Mouse (Mus musculus) forebrain, embryonic 16.5 days (tissue): ENCODE measurements at regions not wholly inside any gene's neighbourhood (a gene's known extent, or its start where the extent isn't known, plus 50 kb on each side); places are given as distances from the start of the nearest gene placed in this dataset.

Experiments
- ATAC-seq: fragments of 200-750 bp; cut with Nextera tagmentation; 2 replicates; pipeline ENCODE4 v1.8.0; 2017; ENCODE audit warnings: mild to moderate bottlenecking, moderate library complexity
- H3K27ac ChIP-seq: fragments of 300-500 bp; sonication (generic); 2 replicates; pipeline ENCODE4 v1.5.1; 2014; ENCODE audit warnings: low read length, control low read depth
- H3K27me3 ChIP-seq: fragments of 300-500 bp; sonication (generic); replicated peaks from 2 replicates; pipeline ENCODE4 v1.6.1; 2014; ENCODE audit warnings: low read length; ENCODE audit not compliant: control insufficient read depth, insufficient read depth
- H3K36me3 ChIP-seq: fragments of 300-500 bp; sonication (generic); 2 replicates; pipeline ENCODE4 v1.6.1; 2014; ENCODE audit not compliant: control insufficient read depth, insufficient read depth
- H3K4me1 ChIP-seq: fragments of 300-500 bp; sonication (generic); replicated peaks from 2 replicates; pipeline ENCODE4 v1.6.1; 2014; ENCODE audit warnings: low read length; ENCODE audit not compliant: control insufficient read depth, insufficient read depth
- H3K4me2 ChIP-seq: fragments of 300-500 bp; sonication (generic); 2 replicates; pipeline ENCODE4 v1.6.1; 2014; ENCODE audit warnings: mild to moderate bottlenecking, low read length, control low read depth
- H3K4me3 ChIP-seq: fragments of 300-500 bp; sonication (generic); replicated peaks from 2 replicates; pipeline ENCODE4 v1.5.1; 2014; ENCODE audit warnings: mild to moderate bottlenecking, low read length, control low read depth
- H3K9ac ChIP-seq: fragments of 300-500 bp; sonication (generic); replicated peaks from 2 replicates; pipeline ENCODE4 v1.6.1; 2014; ENCODE audit warnings: low read depth, low read length, control low read depth
- H3K9me3 ChIP-seq: fragments of 300-500 bp; sonication (generic); 2 replicates; pipeline ENCODE4 v1.6.1; 2016; ENCODE audit warnings: low read length; ENCODE audit not compliant: control insufficient read depth
- WGBS: fragments of 180-500 bp; shearing (Covaris S2); extraction: QIAGEN DNeasy Blood & Tissue Kit; methylation state at CpG from one replicate; pipeline ENCODE4 v1.1.7; 2014; 5-methylcytosine and 5-hydroxymethylcytosine counted together

DNA sequence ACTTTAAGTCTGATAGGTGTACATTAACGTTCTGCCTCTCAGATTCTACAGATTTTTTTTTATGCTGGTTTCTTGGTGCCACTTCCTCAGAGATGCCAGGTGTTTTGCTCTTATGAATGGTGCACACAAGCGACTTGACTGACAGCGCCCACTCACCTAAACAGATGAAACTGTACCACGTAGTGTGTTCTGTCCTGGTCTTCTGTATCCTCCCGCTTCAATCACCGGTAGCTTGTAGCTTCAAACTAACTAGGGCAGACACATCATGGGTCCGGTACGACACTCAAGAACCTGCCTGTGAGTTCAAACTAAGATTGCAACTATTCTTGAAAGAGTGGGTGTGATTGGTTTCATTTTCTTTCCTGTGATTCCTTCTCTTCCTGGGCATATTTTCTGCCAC lies 198.0 kb upstream of the Satb1 start:
- 94% methylated on average over 8 of the region's 8 CpGs for WGBS
- Histone ChIP-seq H3K27me3 (no peaks in the 10 kb centered on the region), H3K27ac (no peak overlapping the region), H3K4me2 (no peak overlapping the region), H3K36me3 (no peaks in the 10 kb centered on the region), H3K9ac (no peak overlapping the region), H3K4me3 (no peak overlapping the region), H3K9me3 (no peaks in the 10 kb centered on the region), H3K4me1 (no peaks in the 10 kb centered on the region)
- ATAC-seq = no peak

GRCm38 (mm10) chr17:51986920-51987319 lies 153.8 kb upstream of the Satb1 start:
- ATAC-seq = 0 out of 2 replicates have a peak, but pooled peaks have one; percentile 6
- H3K4me1 ChIP-seq = no peaks in the 10 kb centered on the region; the same call in 1 of the 2 replicates
- no peaks in the 10 kb centered on the region for H3K27me3 ChIP-seq
- no peaks in the 10 kb centered on the region for H3K9me3 ChIP-seq
- no peaks in the 10 kb centered on the region for H3K36me3 ChIP-seq
- no peak overlapping the region for H3K4me2 ChIP-seq
- H3K9ac ChIP-seq = no peak overlapping the region
- WGBS = 45% methylated on average over 8 of the region's 8 CpGs
- H3K27ac ChIP-seq = no peak overlapping the region
- no peak overlapping the region for H3K4me3 ChIP-seq

DNA sequence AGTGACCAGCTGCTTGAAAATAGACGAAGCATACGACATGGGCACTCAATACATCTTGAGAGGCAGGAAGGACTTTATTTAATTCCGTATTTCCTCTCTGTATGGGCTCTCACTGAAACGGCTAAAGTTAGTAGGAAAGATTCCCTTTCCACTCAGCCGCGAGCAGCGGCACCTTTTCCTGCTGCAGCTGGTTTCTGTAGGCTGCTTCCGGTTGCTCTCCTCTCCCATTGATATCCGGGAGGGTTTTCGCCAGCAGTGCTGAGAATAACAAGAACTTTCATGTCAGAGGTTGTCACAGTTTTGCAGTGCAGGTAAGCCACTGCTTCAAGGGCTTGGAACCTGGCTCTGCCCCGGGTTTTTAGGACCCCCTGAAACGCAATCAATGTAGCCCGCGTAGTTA lies 153.1 kb upstream of the Satb1 start:
- 69% methylated on average over 14 of the region's 14 CpGs for whole genome bisulfite sequencing
- Histone ChIP-seq H3K4me3 (no peak overlapping the region), H3K27me3 (no peaks in the 10 kb centered on the region), H3K36me3 (no peaks in the 10 kb centered on the region), H3K9ac (no peak overlapping the region), H3K9me3 (no peaks in the 10 kb centered on the region), H3K27ac (no peak overlapping the region), H3K4me1 (no peaks in the 10 kb centered on the region; the same call in 1 of the 2 replicates), H3K4me2 (no peak overlapping the region)
- no peak for ATAC-seq

DNA sequence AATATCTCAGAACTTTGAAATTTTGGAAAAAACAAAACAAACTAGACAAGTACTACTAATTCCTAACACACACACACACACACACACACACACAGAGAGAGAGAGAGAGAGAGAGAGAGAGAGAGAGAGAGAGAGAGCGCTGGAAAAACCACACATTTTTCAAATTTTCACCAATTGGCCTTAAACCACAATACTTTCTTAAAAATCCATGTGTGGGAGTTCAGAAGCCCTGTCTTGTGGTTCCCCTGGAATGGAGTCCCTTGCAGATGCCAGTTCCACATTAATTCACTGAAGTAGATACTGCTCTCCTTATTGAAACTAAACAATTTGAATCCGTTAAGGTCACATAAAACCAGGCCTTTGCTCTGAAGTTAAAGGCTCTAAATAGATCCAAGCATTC lies 146.0 kb upstream of the Satb1 start:
- H3K36me3 ChIP-seq = no peaks in the 10 kb centered on the region
- H3K4me2 ChIP-seq = no peak overlapping the region
- WGBS = 87% methylated on average over 2 of the region's 2 CpGs
- no peak overlapping the region for H3K27ac ChIP-seq
- no peak overlapping the region for H3K4me3 ChIP-seq
- no peak for ATAC-seq
- H3K4me1 ChIP-seq = no peaks in the 10 kb centered on the region
- no peaks in the 10 kb centered on the region for H3K27me3 ChIP-seq
- H3K9ac ChIP-seq = no peak overlapping the region
- H3K9me3 ChIP-seq = no peaks in the 10 kb centered on the region

GRCm38 (mm10) chr17:51971444-51971843 lies 138.4 kb upstream of the Satb1 start:
- 37% methylated on average over 3 of the region's 3 CpGs for WGBS

GRCm38 (mm10) chr17:51966573-51967284 lies 133.6 kb upstream of the Satb1 start:
- Histone ChIP-seq H3K9me3 (no peaks in the 10 kb centered on the region), H3K27ac (no peak overlapping the region), H3K4me1 (no peaks in the 10 kb centered on the region), H3K4me3 (no peak overlapping the region), H3K36me3 (no peaks in the 10 kb centered on the region), H3K27me3 (no peaks in the 10 kb centered on the region), H3K9ac (no peak overlapping the region), H3K4me2 (no peak overlapping the region)
- 91% methylated on average over 11 of the region's 11 CpGs for WGBS
- ATAC-seq = no peak

More at GRCm38 (mm10) chr17:51971444-51971843, 138.4 kb upstream of the Satb1 start:
- Histone ChIP-seq H3K9me3 (no peaks in the 10 kb centered on the region), H3K4me1 (no peaks in the 10 kb centered on the region), H3K9ac (no peak overlapping the region), H3K4me2 (no peak overlapping the region), H3K27me3 (no peaks in the 10 kb centered on the region), H3K36me3 (no peaks in the 10 kb centered on the region), H3K4me3 (no peak overlapping the region), H3K27ac (no peak overlapping the region)
- ATAC-seq = no peak

GRCm38 (mm10) chr17:51962529-51963110 lies 129.5 kb upstream of the Satb1 start:
- no peaks in the 10 kb centered on the region for H3K9me3 ChIP-seq
- no peaks in the 10 kb centered on the region for H3K4me1 ChIP-seq
- WGBS = 79% methylated on average over 12 of the region's 12 CpGs
- no peaks in the 10 kb centered on the region for H3K36me3 ChIP-seq
- no peak overlapping the region for H3K9ac ChIP-seq
- H3K4me3 ChIP-seq = no peak overlapping the region
- H3K4me2 ChIP-seq = no peak overlapping the region
- H3K27ac ChIP-seq = no peak overlapping the region
- H3K27me3 ChIP-seq = no peaks in the 10 kb centered on the region
- no peak for ATAC-seq

DNA sequence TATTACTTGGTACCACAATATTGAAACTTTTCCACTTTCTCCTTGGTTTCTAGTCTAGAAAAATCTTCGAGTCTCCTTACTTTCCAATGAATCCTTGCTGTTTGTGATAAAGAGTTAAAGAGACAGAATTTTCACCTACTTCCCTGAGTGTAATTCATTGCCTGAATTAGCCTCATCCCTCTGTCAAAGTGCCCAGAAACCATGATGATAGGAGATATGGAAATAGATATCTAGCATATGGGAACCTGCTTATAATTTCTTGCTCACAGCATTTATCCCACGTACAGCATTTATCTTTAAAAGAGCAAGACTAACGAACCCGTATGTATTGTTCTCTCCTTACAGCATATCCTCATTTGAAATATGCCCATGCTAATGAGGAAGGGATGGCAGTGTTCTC lies 128.2 kb upstream of the Satb1 start:
- H3K9ac ChIP-seq = no peak overlapping the region
- H3K27ac ChIP-seq = no peak overlapping the region
- H3K9me3 ChIP-seq = no peaks in the 10 kb centered on the region
- H3K4me2 ChIP-seq = no peak overlapping the region
- H3K4me1 ChIP-seq = no peaks in the 10 kb centered on the region
- H3K4me3 ChIP-seq = no peak overlapping the region
- ATAC-seq = no peak
- no peaks in the 10 kb centered on the region for H3K27me3 ChIP-seq
- WGBS = 59% methylated on average over 4 of the region's 4 CpGs
- H3K36me3 ChIP-seq = no peaks in the 10 kb centered on the region

- Histone ChIP-seq H3K27me3 (no peaks in the 10 kb centered on the region), H3K27ac (no peak overlapping the region), H3K4me1 (no peaks in the 10 kb centered on the region), H3K4me2 (no peak overlapping the region), H3K36me3 (no peaks in the 10 kb centered on the region), H3K4me3 (no peak overlapping the region), H3K9me3 (no peaks in the 10 kb centered on the region), H3K9ac (no peak overlapping the region)
- ATAC-seq = no peak
- WGBS = 92% methylated on average over 13 of the region's 13 CpGs
Observed at GRCm38 (mm10) chr17:51956275-51956674, 123.2 kb upstream of the Satb1 start.
